Mouse (Mus musculus) cerebellum, adult 2 months (tissue): ENCODE results near the gene Dbp.

Experiments used
- CTCF ChIP-seq: fragments of 200-500 bp; IDR thresholded peaks from 2 replicates; pipeline ENCODE4 v1.5.1; 2011; ENCODE audit warnings: low read depth, mild to moderate bottlenecking, control low read depth, low read length, moderate library complexity, borderline replicate concordance; ENCODE audit not compliant: insufficient read depth
- POLR2A ChIP-seq: fragments of 200-500 bp; IDR thresholded peaks from 2 replicates; pipeline ENCODE4 v1.6.1; 2011; ENCODE audit warnings: low read length, control low read depth, borderline replicate concordance; ENCODE audit not compliant: insufficient read depth

DNA sequence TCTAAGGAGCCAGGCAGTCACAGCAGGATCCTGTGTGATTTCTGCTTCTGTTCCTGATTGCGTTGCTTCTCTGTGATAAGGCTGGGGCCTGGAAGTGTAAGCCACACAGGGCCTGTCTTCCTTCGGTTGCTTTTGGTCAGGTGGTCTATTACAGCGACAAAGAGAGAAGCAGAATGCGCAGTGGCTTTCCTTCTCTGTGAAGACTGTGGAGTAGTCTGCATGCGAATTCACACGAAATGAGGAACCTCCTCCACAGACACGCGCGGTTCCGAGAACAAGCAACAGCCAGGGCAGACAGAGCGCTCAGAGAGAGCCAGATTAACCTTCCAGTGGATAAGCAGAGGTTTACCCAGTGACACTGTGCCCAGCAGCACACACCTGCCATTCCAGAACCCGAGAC lies 36.4 kb downstream of the Dbp start:
- TF ChIP-seq POLR2A, result no peak
- no peak for TF ChIP-seq CTCF
